Mouse (Mus musculus) intestine, embryonic 15.5 days (tissue): Measurements from ENCODE around the gene Gdf15. TPM values are rescaled to one million over a fixed set of nuclear protein-coding genes. Genes with fewer than 3 reads are reported as not detected.

ENCODE experiments used
- ATAC-seq: fragments of 200-750 bp; cut with Nextera tagmentation; 2 replicates; pipeline ENCODE4 v1.8.0; 2017; ENCODE audit warnings: moderate TSS enrichment, moderate library complexity
- H3K27ac ChIP-seq: fragments of 300-500 bp; sonication (generic); 2 replicates; pipeline ENCODE4 v1.5.1; 2015; ENCODE audit warnings: mild to moderate bottlenecking, inconsistent platforms
- H3K27me3 ChIP-seq: fragments of 300-500 bp; sonication (generic); replicated peaks from 2 replicates; pipeline ENCODE4 v1.6.1; 2015; ENCODE audit warnings: inconsistent platforms
- H3K36me3 ChIP-seq: fragments of 300-500 bp; sonication (generic); 2 replicates; pipeline ENCODE4 v1.6.1; 2015; ENCODE audit warnings: inconsistent platforms
- H3K4me1 ChIP-seq: fragments of 300-500 bp; sonication (generic); replicated peaks from 2 replicates; pipeline ENCODE4 v1.6.1; 2015; ENCODE audit warnings: inconsistent platforms
- H3K4me2 ChIP-seq: fragments of 300-500 bp; sonication (generic); replicated peaks from 2 replicates; pipeline ENCODE4 v1.6.1; 2015; ENCODE audit warnings: mild to moderate bottlenecking, inconsistent platforms
- H3K4me3 ChIP-seq: fragments of 300-500 bp; sonication (generic); replicated peaks from 2 replicates; pipeline ENCODE4 v1.5.1; 2015; ENCODE audit warnings: inconsistent platforms
- H3K9ac ChIP-seq: fragments of 300-500 bp; sonication (generic); 2 replicates; pipeline ENCODE4 v1.6.1; 2015; ENCODE audit warnings: inconsistent platforms
- H3K9me3 ChIP-seq: fragments of 300-500 bp; sonication (generic); 2 replicates; pipeline ENCODE4 v1.6.1; 2016; ENCODE audit warnings: inconsistent platforms
- WGBS: fragments of 180-500 bp; shearing (Covaris S2); methylation state at CpG from one replicate; pipeline ENCODE4 v1.1.7; 2015; 5-methylcytosine and 5-hydroxymethylcytosine counted together
- polyA plus RNA-seq: library from polyadenylated mRNA; unstranded; fragments of >200 nt; fragmentation: Nextera tagmentation; extraction: Ambion mirVana; gene quantifications from 2 replicates; pipeline ENCODE4 v1.2.1, GENCODE M21; 2015

The Gdf15 gene
- polyA plus RNA-seq, 1 experiment from 2014 or later, result 2.3 TPM

- no peak for ATAC-seq
These were observed 10.0 kb downstream of the Gdf15 start for GRCm38 (mm10) chr8:70622220-70622619.

GRCm38 (mm10) chr8:70618888-70619334 is 13.3 kb downstream of the Gdf15 start:
- Histone ChIP-seq H3K27me3 (no peaks in the 10 kb centered on the region), H3K9me3 (no peaks in the 10 kb centered on the region), H3K4me1 (no peaks in the 10 kb centered on the region; the same call in 1 of the 2 replicates), H3K9ac (no peak overlapping the region), H3K4me2 (no peak overlapping the region), H3K4me3 (no peak overlapping the region), H3K36me3 (no peaks in the 10 kb centered on the region), H3K27ac (no peak overlapping the region)
- WGBS, result 34% methylated on average over 9 of the region's 9 CpGs
- ATAC-seq, result peak; percentile 89

More at GRCm38 (mm10) chr8:70622220-70622619, 10.0 kb downstream of the Gdf15 start:
- 41% methylated on average over 3 of the region's 3 CpGs for WGBS
- Histone ChIP-seq H3K4me2 (no peak overlapping the region), H3K27me3 (no peaks in the 10 kb centered on the region), H3K4me1 (no peaks in the 10 kb centered on the region; the same call in 1 of the 2 replicates), H3K36me3 (no peaks in the 10 kb centered on the region), H3K27ac (no peak overlapping the region), H3K9ac (no peak overlapping the region), H3K9me3 (no peaks in the 10 kb centered on the region), H3K4me3 (no peak overlapping the region)

GRCm38 (mm10) chr8:70617985-70618384 is 14.3 kb downstream of the Gdf15 start:
- Histone ChIP-seq H3K36me3 (no peaks in the 10 kb centered on the region), H3K4me2 (no peak overlapping the region)

GRCm38 (mm10) chr8:70616645-70617044 is 15.6 kb downstream of the Gdf15 start:
- Histone ChIP-seq H3K9me3 (no peaks in the 10 kb centered on the region), H3K4me3 (no peak overlapping the region), H3K4me1 (no peaks in the 10 kb centered on the region; the same call in 1 of the 2 replicates), H3K36me3 (no peaks in the 10 kb centered on the region), H3K4me2 (no peak overlapping the region), H3K27me3 (no peaks in the 10 kb centered on the region), H3K9ac (no peak overlapping the region), H3K27ac (no peak overlapping the region)
- WGBS, result 57% methylated on average over 11 of the region's 11 CpGs
- no peak for ATAC-seq

More at GRCm38 (mm10) chr8:70617985-70618384, 14.3 kb downstream of the Gdf15 start:
- WGBS, result 83% methylated on average over 11 of the region's 11 CpGs
- H3K27ac ChIP-seq, result no peak overlapping the region
- no peaks in the 10 kb centered on the region; the same call in 1 of the 2 replicates for H3K4me1 ChIP-seq
- H3K27me3 ChIP-seq, result no peaks in the 10 kb centered on the region
- H3K4me3 ChIP-seq, result no peak overlapping the region
- no peak for ATAC-seq
- H3K9ac ChIP-seq, result no peak overlapping the region
- H3K9me3 ChIP-seq, result no peaks in the 10 kb centered on the region

- no peaks in the 10 kb centered on the region for H3K27me3 ChIP-seq
- 84% methylated on average over 3 of the region's 3 CpGs for WGBS
- no peak within 1 kb of the TSS for H3K4me2 ChIP-seq
- no peak within 1 kb of the TSS for H3K27ac ChIP-seq
- H3K9ac ChIP-seq, result no peak within 1 kb of the TSS
- H3K9me3 ChIP-seq, result no peaks in the 10 kb centered on the region
- H3K36me3 ChIP-seq, result no peaks in the 10 kb centered on the region
- no peak within 1 kb of the TSS for H3K4me3 ChIP-seq
- no peaks in the 10 kb centered on the region; the same call in 1 of the 2 replicates for H3K4me1 ChIP-seq
- no peak for ATAC-seq
These were observed 16.4 kb downstream of the Gdf15 start, which contains the start of gene Lrrc25 for GRCm38 (mm10) chr8:70615894-70616293. Lrrc25 (plus strand) TSS chr8:70616155.

GRCm38 (mm10) chr8:70615281-70615680 is 17.0 kb downstream of the Gdf15 start:
- Histone ChIP-seq H3K4me3 (no peak overlapping the region), H3K4me2 (no peak overlapping the region), H3K27ac (no peak overlapping the region), H3K9ac (no peak overlapping the region), H3K27me3 (no peaks in the 10 kb centered on the region), H3K4me1 (peaks cover 5% of the 10 kb centered on the region), H3K36me3 (no peaks in the 10 kb centered on the region), H3K9me3 (no peaks in the 10 kb centered on the region)
- 85% methylated on average over 8 of the region's 8 CpGs for WGBS
- ATAC-seq, result no peak

- H3K27ac ChIP-seq, result no peak overlapping the region
- no peak overlapping the region for H3K9ac ChIP-seq
- H3K4me2 ChIP-seq, result no peak overlapping the region
- peaks cover 8% of the 10 kb centered on the region for H3K4me1 ChIP-seq
- 67% methylated on average over 5 of the region's 5 CpGs for WGBS
- no peaks in the 10 kb centered on the region for H3K27me3 ChIP-seq
- no peaks in the 10 kb centered on the region for H3K36me3 ChIP-seq
- no peak overlapping the region for H3K4me3 ChIP-seq
- H3K9me3 ChIP-seq, result no peaks in the 10 kb centered on the region
- ATAC-seq, result no peak
These were observed 17.8 kb downstream of the Gdf15 start for GRCm38 (mm10) chr8:70614469-70614868.

- WGBS, result 9% methylated on average over 1 of the region's 1 CpGs
- H3K27ac ChIP-seq, result no peak overlapping the region
- H3K4me2 ChIP-seq, result no peak overlapping the region
- no peak overlapping the region for H3K4me3 ChIP-seq
- no peaks in the 10 kb centered on the region for H3K9me3 ChIP-seq
- no peak overlapping the region for H3K9ac ChIP-seq
- no peaks in the 10 kb centered on the region for H3K36me3 ChIP-seq
- H3K4me1 ChIP-seq, result peaks cover 15% of the 10 kb centered on the region
- ATAC-seq, result no peak
- H3K27me3 ChIP-seq, result no peaks in the 10 kb centered on the region
These were observed 18.5 kb downstream of the Gdf15 start for GRCm38 (mm10) chr8:70613763-70614162.

GRCm38 (mm10) chr8:70611849-70612248 is 20.4 kb downstream of the Gdf15 start:
- under 1% methylated on average over 6 of the region's 6 CpGs for WGBS
- Histone ChIP-seq H3K4me2 (peak overlapping the region; percentile 98), H3K9me3 (no peaks in the 10 kb centered on the region), H3K9ac (peak overlapping the region; percentile 62), H3K27ac (peak overlapping the region; percentile 81), H3K4me3 (peak overlapping the region; percentile 79), H3K27me3 (no peaks in the 10 kb centered on the region), H3K36me3 (no peaks in the 10 kb centered on the region), H3K4me1 (peaks cover 29% of the 10 kb centered on the region)
- ATAC-seq, result 0 out of 2 replicates have a peak, but pooled peaks have one; percentile 0

GRCm38 (mm10) chr8:70610796-70611771 is 21.2 kb downstream of the Gdf15 start:
- peak overlapping the region; percentile 96 for H3K27ac ChIP-seq
- no peaks in the 10 kb centered on the region for H3K9me3 ChIP-seq
- no peaks in the 10 kb centered on the region for H3K36me3 ChIP-seq
- no peaks in the 10 kb centered on the region for H3K27me3 ChIP-seq
- peaks cover 29% of the 10 kb centered on the region for H3K4me1 ChIP-seq
- peak overlapping the region; percentile 62 for H3K9ac ChIP-seq
- WGBS, result under 1% methylated on average over 54 of the region's 54 CpGs
- peak overlapping the region; percentile 79 for H3K4me3 ChIP-seq
- H3K4me2 ChIP-seq, result peak overlapping the region; percentile 98
- ATAC-seq, result peak; percentile 14

- Histone ChIP-seq H3K27ac (peak overlapping the region; percentile 96), H3K4me2 (peak overlapping the region; percentile 98), H3K27me3 (no peaks in the 10 kb centered on the region), H3K36me3 (no peaks in the 10 kb centered on the region), H3K4me1 (peaks cover 31% of the 10 kb centered on the region), H3K4me3 (peak overlapping the region; percentile 79), H3K9ac (peak overlapping the region; percentile 64), H3K9me3 (no peaks in the 10 kb centered on the region)
- under 1% methylated on average over 44 of the region's 45 CpGs for WGBS
- peak; percentile 63 for ATAC-seq
These were observed 22.1 kb downstream of the Gdf15 start for GRCm38 (mm10) chr8:70609849-70610795.
